Mouse (Mus musculus) liver, postnatal 0 days (tissue): Measurements from ENCODE around the gene Yjefn3. TPM values are rescaled to one million over a fixed set of nuclear protein-coding genes. Genes with fewer than 3 reads are reported as not detected.

Source experiments
- ATAC-seq: fragments of 200-750 bp; cut with Nextera tagmentation; 2 replicates; pipeline ENCODE4 v1.8.0; 2017; ENCODE audit warnings: mild to moderate bottlenecking, moderate library complexity
- DNase-seq: peaks from one replicate; pipeline ENCODE4 v3.0.0-alpha.2; 2016
- H3K27ac ChIP-seq: fragments of 300-500 bp; sonication (generic); 2 replicates; pipeline ENCODE4 v1.5.1; 2014; ENCODE audit warnings: antibody characterized with exemption, moderate library complexity, mild to moderate bottlenecking, low read depth
- H3K27me3 ChIP-seq: fragments of 300-500 bp; sonication (generic); 2 replicates; pipeline ENCODE4 v1.6.1; 2014; ENCODE audit warnings: low read length, control low read depth, mixed read lengths; ENCODE audit not compliant: insufficient read depth
- H3K36me3 ChIP-seq: fragments of 300-500 bp; sonication (generic); replicated peaks from 2 replicates; pipeline ENCODE4 v1.6.1; 2014; ENCODE audit warnings: mild to moderate bottlenecking, control low read depth, low read length, moderate library complexity, mixed read lengths; ENCODE audit not compliant: insufficient read depth
- H3K4me1 ChIP-seq: fragments of 300-500 bp; sonication (generic); 2 replicates; pipeline ENCODE4 v1.6.1; 2014; ENCODE audit warnings: antibody characterized with exemption, mild to moderate bottlenecking, control low read depth; ENCODE audit not compliant: insufficient read depth
- H3K4me2 ChIP-seq: fragments of 300-500 bp; sonication (generic); 2 replicates; pipeline ENCODE4 v1.6.1; 2014; ENCODE audit warnings: low read depth, mild to moderate bottlenecking, low read length, moderate library complexity, mixed read lengths
- H3K4me3 ChIP-seq: fragments of 300-500 bp; sonication (generic); 2 replicates; pipeline ENCODE4 v1.5.1; 2014; ENCODE audit warnings: low read depth, low read length
- H3K9ac ChIP-seq: fragments of 300-500 bp; sonication (generic); replicated peaks from 2 replicates; pipeline ENCODE4 v1.6.1; 2014; ENCODE audit warnings: mild to moderate bottlenecking, moderate library complexity
- H3K9me3 ChIP-seq: fragments of 300-500 bp; sonication (generic); 2 replicates; pipeline ENCODE4 v1.6.1; 2016; ENCODE audit warnings: mild to moderate bottlenecking, control low read depth, low read length, mixed read lengths
- CTCF ChIP-seq: sonication (generic); IDR thresholded peaks from 2 replicates; pipeline ENCODE4 v1.5.1; 2016; ENCODE audit warnings: antibody characterized with exemption, low read depth
- EP300 ChIP-seq: IDR thresholded peaks from 2 replicates; pipeline ENCODE4 v1.6.1; 2016; ENCODE audit warnings: antibody characterized with exemption, low read depth, mild to moderate bottlenecking
- WGBS: fragments of 180-500 bp; shearing (Covaris S2); extraction: QIAGEN DNeasy Blood & Tissue Kit; methylation state at CpG from one replicate; pipeline ENCODE4 v1.1.7; 2014; ENCODE audit not compliant: insufficient replicate concordance; 5-methylcytosine and 5-hydroxymethylcytosine counted together
- polyA plus RNA-seq: library from polyadenylated mRNA; unstranded; fragments of >200 nt; fragmentation: Nextera tagmentation; extraction: Ambion mirVana; gene quantifications from 2 replicates; pipeline ENCODE4 v1.2.1, GENCODE M21; 2015

Yjefn3 gene
- polyA plus RNA-seq, 1 experiment from 2014 or later, result 0.72 TPM

DNA sequence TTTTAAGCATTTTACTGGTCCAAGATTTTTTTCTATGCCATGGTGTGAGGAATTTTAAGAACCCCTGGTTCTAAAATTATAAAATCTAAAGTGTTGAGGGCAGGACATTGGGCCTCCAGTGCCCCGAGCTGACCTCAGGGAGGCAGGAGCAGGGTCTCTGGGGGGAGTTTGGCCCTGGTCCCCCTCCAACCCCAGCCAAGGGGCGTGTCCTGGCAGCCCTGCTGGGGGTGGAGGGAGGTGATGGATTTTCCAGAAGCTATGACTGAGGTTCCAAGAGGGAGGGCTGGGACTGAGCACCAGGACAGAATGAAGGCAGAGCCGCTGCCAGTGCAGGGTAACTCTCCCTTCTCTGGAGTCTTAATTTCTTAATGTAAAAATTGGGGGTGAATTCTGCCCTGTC lies 24.5 kb downstream of the Yjefn3 start:
- WGBS, result 50% methylated on average over 3 of the region's 3 CpGs
- no peaks in the 10 kb centered on the region for H3K36me3 ChIP-seq
- H3K9me3 ChIP-seq, result 0 out of 2 replicates have a peak, but pooled peaks cover 2% of the 10 kb centered on the region
- TF ChIP-seq EP300 (no peak), CTCF (no peak)
- no peak overlapping the region for H3K4me2 ChIP-seq
- no peak for DNase-seq
- H3K27ac ChIP-seq, result no peak overlapping the region
- no peak overlapping the region for H3K9ac ChIP-seq
- peaks cover 12% of the 10 kb centered on the region for H3K4me1 ChIP-seq
- peaks cover 46% of the 10 kb centered on the region for H3K27me3 ChIP-seq
- H3K4me3 ChIP-seq, result no peak overlapping the region
- no peak for ATAC-seq

DNA sequence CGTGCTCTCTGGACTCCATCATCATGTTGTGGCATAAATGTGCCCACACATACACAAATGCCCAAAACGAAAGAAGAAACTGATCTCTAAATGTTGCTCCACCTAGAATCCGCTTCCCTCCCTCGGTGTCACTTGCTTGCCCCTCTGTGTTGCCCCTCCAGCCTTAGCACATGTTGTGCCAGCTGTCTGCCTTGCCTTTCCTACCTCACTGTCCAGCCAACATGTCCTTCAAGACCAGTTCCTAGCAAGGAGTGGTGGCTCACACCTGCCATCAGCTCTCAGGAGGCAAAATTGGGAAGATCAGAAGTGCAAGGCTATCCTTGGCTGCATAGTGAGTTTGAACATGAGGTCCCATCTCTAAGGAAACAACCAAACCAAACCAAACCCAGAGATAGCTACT lies 25.1 kb downstream of the Yjefn3 start:
- Histone ChIP-seq H3K9me3 (0 out of 2 replicates have a peak, but pooled peaks cover 2% of the 10 kb centered on the region), H3K27ac (no peak overlapping the region), H3K9ac (no peak overlapping the region), H3K36me3 (no peaks in the 10 kb centered on the region), H3K27me3 (peaks cover 40% of the 10 kb centered on the region), H3K4me2 (no peak overlapping the region), H3K4me1 (peaks cover 10% of the 10 kb centered on the region), H3K4me3 (no peak overlapping the region)
- ATAC-seq (no peak), DNase-seq (no peak)
- WGBS, result 82% methylated on average over 4 of the region's 4 CpGs
- TF ChIP-seq EP300 (no peak), CTCF (no peak)

DNA sequence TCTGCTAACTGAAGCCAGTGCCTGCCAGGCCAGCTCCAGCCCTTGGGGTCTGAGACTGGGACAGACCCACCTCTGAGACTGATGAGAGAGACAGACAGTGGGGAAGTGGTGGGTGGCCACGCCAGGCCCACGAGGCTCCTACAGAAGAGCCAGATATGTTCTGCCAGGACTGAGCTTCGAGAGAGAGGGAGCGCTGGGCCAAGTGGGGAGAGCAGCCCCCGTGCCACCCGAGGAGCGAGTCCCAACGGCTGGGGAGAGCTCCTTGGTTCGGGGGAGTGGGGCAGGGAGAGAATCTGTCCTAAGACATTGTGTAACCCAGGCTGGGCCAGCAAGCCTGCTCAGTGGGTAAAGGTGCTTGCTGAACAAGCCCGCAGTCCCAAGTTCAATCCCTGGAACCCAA lies 25.5 kb downstream of the Yjefn3 start:
- WGBS, result 67% methylated on average over 10 of the region's 10 CpGs
- Histone ChIP-seq H3K9ac (no peak overlapping the region), H3K9me3 (0 out of 2 replicates have a peak, but pooled peaks cover 2% of the 10 kb centered on the region), H3K4me1 (peaks cover 6% of the 10 kb centered on the region), H3K27me3 (peaks cover 36% of the 10 kb centered on the region), H3K4me3 (no peak overlapping the region), H3K27ac (no peak overlapping the region), H3K36me3 (no peaks in the 10 kb centered on the region), H3K4me2 (no peak overlapping the region)
- TF ChIP-seq CTCF (no peak), EP300 (no peak)
- ATAC-seq (no peak), DNase-seq (no peak)

DNA sequence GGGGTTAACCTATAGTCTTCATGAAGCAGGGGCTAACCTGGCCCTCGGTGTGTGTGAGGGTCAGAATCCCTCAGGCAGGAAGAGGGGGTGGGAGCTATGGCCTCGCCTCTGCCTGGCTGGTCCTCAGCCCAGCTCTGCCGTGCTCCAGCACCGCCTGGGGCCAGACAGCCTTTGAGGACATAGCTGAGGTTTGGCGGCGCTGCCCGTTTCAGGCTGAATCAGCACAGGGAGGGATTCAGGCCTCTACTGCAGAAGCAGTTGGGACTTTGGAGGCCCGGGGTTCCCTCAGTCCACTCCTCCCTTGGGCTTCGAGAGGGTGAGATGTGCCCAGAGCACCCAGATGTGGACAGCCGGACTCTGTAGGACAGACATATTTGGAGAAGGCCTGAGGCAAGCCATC lies 26.4 kb downstream of the Yjefn3 start:
- WGBS, result 43% methylated on average over 10 of the region's 10 CpGs
- no peaks in the 10 kb centered on the region for H3K36me3 ChIP-seq
- no peak for ATAC-seq
- no peaks in the 10 kb centered on the region for H3K9me3 ChIP-seq
- no peak for TF ChIP-seq EP300
- no peak for TF ChIP-seq CTCF
- no peak overlapping the region for H3K27ac ChIP-seq
- H3K27me3 ChIP-seq, result peaks cover 27% of the 10 kb centered on the region
- H3K4me2 ChIP-seq, result no peak overlapping the region
- H3K9ac ChIP-seq, result no peak overlapping the region
- DNase-seq, result no peak
- no peaks in the 10 kb centered on the region for H3K4me1 ChIP-seq
- H3K4me3 ChIP-seq, result no peak overlapping the region

GRCm38 (mm10) chr8:69874654-69875053 lies 27.9 kb downstream of the Yjefn3 start:
- Histone ChIP-seq H3K4me1 (no peaks in the 10 kb centered on the region), H3K27ac (no peak overlapping the region), H3K36me3 (no peaks in the 10 kb centered on the region), H3K4me2 (no peak overlapping the region), H3K27me3 (peaks cover 13% of the 10 kb centered on the region; the same call in 1 of the 2 replicates), H3K9me3 (no peaks in the 10 kb centered on the region), H3K4me3 (no peak overlapping the region), H3K9ac (no peak overlapping the region)
- ATAC-seq, result no peak
- DNase-seq, result no peak
- TF ChIP-seq CTCF (no peak), EP300 (no peak)
- WGBS, result 79% methylated on average over 13 of the region's 13 CpGs

DNA sequence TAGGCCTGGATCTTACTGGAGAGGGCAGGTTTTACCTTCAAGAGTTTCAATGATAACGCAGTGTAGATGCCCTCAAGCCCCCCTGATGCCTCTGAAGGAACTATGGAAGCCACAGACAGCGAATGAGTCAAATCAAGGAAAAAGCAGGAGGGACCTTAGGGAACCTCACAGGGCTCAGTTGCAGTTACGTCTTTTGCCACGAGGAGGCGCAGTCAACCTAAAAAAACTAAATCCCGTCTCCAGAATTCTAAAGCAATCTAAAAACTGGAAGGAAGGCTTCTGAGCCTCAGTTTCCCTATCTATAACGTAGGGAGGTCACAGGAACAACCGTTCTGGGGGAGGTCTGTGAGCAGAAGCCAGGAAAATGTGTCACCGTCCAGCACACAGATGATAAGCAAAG lies 28.4 kb downstream of the Yjefn3 start:
- H3K4me1 ChIP-seq, result no peaks in the 10 kb centered on the region
- DNase-seq, result peak; percentile 71
- no peak for ATAC-seq
- no peaks in the 10 kb centered on the region for H3K9me3 ChIP-seq
- no peak overlapping the region for H3K4me2 ChIP-seq
- H3K4me3 ChIP-seq, result no peak overlapping the region
- H3K27ac ChIP-seq, result no peak overlapping the region
- TF ChIP-seq CTCF (peak; percentile 78), EP300 (no peak)
- H3K27me3 ChIP-seq, result peaks cover 8% of the 10 kb centered on the region; the same call in 1 of the 2 replicates
- H3K9ac ChIP-seq, result no peak overlapping the region
- no peaks in the 10 kb centered on the region for H3K36me3 ChIP-seq
- 11% methylated on average over 9 of the region's 9 CpGs for WGBS

GRCm38 (mm10) chr8:69870907-69871306 lies 31.6 kb downstream of the Yjefn3 start:
- Histone ChIP-seq H3K27ac (no peak overlapping the region), H3K4me3 (no peak overlapping the region), H3K4me2 (no peak overlapping the region), H3K4me1 (no peaks in the 10 kb centered on the region), H3K9ac (no peak overlapping the region), H3K36me3 (no peaks in the 10 kb centered on the region), H3K27me3 (no peaks in the 10 kb centered on the region), H3K9me3 (no peaks in the 10 kb centered on the region)
- no peak for DNase-seq
- ATAC-seq, result no peak
- TF ChIP-seq EP300, result no peak
- TF ChIP-seq CTCF, result no peak
- WGBS, result 79% methylated on average over 6 of the region's 6 CpGs
